Mouse (Mus musculus) 3T3-L1 (cell line): Measurements from ENCODE around the gene Prpf38a.

ENCODE experiments used
- DNase-seq: peaks from one replicate; pipeline ENCODE4 v3.0.0-alpha.2; 2015; ENCODE audit warnings: low read depth, low spot score

Prpf38a gene

DNA sequence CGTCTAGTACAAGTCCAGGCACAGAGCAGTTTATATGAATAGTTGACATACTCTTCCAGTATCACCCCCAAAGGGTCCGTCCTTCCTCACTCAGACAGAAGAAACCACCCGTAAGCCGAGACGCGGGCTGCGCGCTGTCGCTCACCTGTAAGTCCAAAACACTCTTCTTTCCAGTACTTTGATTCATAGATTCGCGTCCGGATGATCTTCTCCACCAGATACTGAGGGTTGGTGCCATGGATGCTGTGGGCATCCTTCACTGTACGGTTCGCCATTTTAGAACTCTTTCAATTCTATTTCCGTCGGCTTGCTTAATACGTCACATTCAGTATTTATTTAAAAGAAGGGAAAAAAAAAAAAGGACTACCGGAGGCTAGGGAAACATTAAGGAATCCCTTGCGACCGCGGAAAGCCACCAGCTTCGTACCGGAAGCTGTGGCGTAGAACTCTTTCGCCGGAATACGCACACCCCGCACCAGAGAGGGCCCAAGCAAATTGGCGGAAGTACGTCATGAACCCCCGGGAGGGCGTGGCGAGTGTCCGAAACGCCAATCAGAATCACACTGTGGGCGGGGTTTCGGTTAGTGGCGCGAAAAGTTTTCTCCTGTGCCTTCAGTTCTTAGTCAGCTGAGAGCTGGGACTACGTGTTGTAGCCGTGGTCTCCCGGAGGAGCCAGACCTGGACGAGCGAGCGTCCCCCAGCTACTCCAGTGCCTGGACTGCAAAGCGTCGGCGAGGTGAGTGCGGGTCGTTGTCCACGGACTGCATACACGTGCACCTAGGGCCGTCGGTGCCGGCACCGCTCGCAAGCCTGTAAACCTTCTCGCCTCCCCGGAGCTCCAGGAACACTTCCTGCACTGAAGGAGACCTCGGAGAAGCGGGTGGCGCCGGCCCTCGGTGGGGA lies at the start of gene Prpf38a, which contains the start of gene Orc1:
TSS of gene Prpf38a (minus strand) at position 497 of the 903 bp plus-strand sequence.
TSS of gene Orc1 (plus strand) at position 584 of the 903 bp plus-strand sequence.
- peak; percentile 99 for DNase-seq

DNA sequence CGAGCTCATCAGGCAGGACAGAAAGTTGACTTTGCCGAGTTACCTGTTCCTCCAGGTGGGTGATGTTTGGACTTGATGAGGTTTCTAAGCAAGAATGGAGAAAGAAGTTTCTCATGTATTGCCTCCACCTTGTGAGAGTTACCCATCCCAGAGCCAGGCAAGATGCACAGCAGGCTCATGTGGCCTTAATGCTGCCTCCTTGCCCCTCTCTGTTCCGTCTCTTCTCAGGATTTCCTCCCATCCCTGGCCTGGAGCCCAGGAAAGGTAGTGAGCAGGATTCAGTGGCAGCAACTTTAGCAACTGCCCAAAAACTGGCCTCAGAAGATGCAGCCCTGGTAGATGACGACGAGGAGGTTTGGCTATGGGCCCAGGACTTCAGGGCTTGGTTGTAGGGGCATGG lies 47.9 kb upstream of the Prpf38a start:
- DNase-seq = no peak

DNA sequence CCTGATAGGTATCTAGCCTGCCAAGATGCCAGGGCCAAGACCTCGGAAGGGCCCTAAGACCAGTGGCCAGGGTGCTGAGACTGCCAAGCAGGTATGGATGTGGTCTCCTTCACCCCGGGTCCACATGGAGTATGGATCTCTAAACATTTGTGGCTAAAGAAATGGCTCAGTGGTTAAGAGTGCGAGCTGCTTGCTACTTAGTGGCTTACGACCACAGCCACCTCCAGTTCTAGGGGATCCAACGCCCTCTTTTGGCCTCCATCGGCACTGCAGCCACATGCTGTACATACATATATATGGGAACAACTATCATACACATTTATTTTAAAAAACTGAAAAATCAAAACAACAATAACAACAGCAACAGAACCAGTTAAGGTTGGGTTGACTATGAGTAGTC lies 42.4 kb upstream of the Prpf38a start:
- peak; percentile 29 for DNase-seq

DNA sequence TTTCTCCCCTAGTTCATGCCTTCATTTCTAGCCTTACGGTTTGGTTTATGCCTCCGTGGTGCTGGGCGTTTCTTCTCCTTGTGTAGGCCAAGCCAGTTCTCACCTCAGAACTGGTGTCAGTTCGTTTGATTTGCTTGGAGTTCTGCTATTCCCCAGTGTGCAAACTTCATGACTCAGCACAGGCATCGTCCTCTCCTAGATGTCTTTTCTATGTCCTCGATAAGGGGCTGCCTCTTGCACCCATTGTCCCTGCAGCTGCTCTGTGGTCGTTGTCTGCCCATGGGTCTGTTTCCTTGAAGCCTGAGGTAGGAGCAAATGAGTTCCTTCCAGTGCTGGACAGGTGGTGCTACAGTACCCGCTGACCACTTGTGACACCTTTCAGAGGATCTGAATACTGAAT lies 41.4 kb upstream of the Prpf38a start:
- DNase-seq = peak; percentile 55

DNA sequence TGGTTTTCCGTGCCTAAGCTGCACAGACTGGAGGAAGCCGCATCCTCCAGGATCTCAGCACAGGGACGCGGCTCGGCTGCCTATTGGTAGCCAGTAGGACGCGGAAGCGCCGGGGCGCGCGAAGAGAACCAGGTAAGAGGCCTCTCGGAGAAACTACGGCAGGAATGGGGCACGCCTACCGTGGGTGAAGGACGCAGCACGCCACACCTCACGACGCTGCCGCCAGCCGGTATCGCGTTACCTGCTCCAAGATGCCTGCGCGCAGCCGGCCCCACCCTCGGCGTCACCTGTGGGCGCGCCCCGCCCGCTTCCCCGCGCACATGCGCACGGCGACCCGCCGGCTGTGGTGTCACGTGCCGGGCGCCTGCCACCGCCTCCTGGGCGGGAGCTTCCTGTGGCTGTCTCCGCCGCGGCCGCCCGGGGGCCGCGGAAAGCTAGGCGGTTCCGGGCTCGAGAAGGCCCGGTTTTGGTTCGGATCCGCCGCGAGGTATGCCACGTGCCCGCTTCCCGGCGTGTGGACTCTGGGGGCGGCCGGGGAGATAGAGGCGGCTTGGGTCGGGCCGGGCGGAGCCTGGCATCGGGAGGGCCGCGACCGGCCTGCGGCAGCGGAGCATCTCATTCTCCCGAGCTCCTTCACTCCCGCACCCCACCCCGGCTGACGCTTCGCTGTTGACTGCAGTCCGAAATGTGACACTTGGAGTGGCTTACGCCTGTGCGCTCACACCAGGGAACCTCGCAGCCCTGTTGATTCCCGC lies 40.6 kb upstream of the Prpf38a start, which contains the start of gene Cc2d1b:
TSS of gene Cc2d1b (plus strand) at position 354 of the 755 bp plus-strand sequence.
- DNase-seq = peak; percentile 82

DNA sequence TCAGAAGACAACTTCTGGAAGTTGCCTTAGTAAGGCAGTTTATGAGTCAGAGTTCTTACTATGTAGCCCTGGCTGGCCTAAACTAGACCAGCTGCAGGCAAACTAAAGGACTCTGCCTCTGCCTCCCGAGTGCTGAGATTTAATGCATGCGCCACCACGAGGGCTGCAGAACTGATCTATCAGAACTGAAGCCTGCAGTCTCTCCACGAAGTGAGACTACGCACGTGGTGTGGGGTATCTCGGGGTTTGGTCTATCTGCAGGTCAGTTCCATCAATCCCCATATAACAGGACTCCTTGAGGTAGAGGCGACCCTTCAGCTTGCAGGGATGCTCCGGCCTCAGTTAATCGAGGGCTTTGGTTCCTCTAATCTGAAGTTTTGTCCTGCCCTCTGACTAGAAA lies 40.0 kb upstream of the Prpf38a start:
- peak; percentile 75 for DNase-seq

GRCm38 (mm10) chr4:108618586-108618985 lies 39.5 kb upstream of the Prpf38a start:
- DNase-seq = peak; percentile 22

GRCm38 (mm10) chr4:108610935-108611334 lies 31.8 kb upstream of the Prpf38a start:
- DNase-seq = no peak

DNA sequence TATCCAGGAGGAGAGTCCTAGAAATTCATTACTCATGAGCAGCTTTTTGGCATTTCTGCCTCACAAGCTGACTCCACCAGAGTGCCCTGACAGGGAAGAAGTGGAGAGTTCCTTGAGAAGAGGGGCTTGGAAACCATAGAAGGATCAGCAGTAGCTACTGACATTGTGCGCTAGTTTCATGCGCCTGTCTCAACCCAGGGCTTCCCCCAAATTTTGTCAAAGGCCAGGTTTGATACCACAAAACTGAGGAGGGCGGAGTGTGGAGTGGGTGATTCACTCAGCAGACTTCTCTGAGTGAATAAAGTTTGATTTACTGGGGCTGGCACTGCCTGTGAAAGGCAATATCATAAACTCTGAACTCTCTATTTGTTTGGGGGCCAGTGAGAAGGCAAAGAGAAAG lies 29.5 kb upstream of the Prpf38a start:
- no peak for DNase-seq

DNA sequence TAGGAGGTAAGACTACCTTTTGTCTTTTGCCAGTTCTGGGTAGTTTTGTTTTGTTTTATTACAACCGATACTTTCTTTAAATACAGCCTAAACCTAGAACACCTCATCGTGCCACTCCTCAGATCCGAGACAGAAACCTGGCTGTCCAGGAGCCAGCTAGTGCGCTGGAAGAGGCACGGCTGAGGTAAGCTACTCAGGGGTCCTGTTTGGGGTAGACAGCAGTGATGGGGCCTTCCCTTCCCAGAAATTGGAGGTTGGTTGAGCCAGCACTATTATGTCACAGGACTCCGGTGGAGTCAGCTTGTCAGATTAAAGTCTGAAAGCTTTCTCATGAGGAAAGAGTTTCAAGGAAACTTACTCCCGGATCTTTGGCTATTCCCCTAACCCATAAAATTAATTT lies 22.7 kb upstream of the Prpf38a start:
- no peak for DNase-seq

GRCm38 (mm10) chr4:108598306-108598705 lies 19.2 kb upstream of the Prpf38a start:
- no peak for DNase-seq

DNA sequence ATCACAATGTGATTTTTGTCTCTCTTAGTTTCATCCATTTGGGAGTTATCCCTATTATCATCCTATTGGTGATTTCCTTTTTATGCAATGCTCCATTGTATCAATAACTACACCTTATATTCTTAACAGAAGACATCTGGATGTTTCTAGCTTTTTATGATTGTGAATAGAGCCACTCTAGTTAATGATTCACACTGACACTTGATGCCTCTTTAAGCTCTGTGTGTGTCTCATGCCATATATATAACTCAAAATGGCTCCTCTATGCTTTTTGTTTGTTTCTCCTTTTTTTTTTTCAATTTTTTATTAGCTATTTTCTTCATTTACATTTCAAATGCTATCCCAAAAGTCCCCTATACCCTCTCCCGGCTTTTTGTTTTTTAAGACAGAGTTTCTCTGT lies 16.6 kb upstream of the Prpf38a start:
- no peak for DNase-seq

DNA sequence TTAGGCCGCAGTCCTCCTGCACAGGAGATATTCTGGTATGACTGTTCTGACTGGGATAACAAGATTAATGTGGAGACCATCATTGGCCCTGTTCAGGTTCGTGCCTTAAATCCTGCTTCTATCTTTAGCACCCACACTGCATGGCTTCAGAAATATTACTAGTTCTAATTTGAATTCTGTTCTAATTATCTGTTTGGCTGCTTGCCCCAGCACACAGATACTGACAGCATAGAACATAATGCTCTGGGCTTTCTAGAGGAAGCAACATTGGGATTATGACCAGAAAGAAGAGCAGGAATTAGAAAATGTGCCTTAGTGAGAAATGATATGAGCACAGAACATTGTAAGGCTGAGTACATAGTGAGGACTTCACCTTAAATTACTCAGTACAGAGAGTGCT lies 14.2 kb upstream of the Prpf38a start:
- no peak for DNase-seq

DNA sequence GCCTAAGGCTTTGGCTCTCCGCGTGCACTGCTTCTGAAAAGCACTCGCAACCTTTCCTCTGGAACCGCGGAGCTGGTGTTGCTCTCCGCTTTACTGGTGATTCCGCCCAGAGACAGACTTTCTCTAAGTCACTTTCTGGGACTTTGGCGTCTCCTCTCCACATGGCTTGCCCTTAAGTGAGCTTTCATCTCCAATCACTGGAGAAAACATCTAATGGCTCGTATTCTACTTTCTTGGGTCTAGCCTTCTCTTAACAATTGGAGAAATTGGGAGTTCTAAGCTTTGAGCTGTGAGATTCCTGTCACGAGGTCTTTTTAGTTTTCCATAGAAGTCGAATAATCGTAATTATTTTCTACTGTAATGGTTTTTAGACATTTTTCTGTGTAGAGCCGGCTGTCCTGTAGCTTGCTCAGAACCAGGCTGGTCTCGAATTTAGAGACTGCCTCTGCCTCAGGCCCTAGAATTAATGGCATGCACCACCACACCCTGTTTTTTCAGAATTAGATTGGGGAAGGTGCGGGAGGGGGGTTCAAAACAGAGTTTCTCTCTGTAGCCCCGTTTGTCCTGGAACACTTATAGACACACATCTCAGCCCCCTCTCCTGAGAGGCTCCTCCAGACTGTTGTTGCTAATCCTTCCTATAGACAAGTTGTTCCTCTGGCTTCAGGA lies 741 bp upstream of the Prpf38a start:
- DNase-seq = peak; percentile 13

- DNase-seq = no peak
Observed at GRCm38 (mm10) chr4:108572644-108573043, 6.5 kb downstream of the Prpf38a start.

GRCm38 (mm10) chr4:108565026-108565425 lies 14.1 kb downstream of the Prpf38a start:
- peak; percentile 62 for DNase-seq

DNA sequence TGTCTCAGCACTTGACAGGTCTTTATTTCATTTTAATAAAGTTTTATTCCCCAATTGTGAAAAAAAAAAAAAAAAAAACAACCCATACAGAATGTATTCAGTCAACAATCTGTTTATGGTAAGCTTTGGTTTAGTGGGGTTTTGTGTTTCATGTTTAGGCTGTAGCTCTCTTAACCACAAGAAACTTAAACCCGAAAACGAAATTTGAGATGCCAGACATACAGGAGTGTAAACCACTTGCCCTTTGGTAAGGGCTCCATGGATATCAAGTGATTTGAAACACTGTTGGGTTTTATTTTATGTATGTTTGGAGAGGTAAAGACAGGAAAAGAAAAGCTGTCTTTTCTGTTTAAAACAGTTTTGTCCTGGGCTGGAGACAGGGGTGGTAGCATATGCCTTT lies 39.4 kb downstream of the Prpf38a start:
- DNase-seq = peak; percentile 9
